Mouse (Mus musculus): ENCODE data around the gene Asf1a.

DNA sequence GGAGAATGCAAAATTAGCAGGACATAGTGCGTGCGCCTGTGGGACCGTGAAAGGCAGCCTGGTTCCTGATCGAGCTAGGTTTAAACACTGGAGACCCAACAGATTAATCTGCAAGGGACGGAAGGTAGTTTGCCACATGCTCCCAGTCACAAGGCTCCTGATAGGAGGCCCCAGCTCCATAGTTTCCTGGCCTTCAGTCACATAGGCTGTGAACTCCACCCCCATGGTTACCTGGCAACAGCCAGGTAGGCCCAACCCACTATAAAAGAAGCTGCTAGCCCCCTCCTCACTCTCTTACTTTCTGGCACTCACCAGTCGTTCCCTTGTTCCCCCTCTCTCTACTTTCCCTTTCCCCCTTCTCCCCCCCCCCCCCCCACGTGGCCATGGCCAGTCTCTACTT lies 16.4 kb upstream of the Asf1a start:
- TF ChIP-seq POLR2A (IDR thresholded peaks at IDR 0.05; ENCODE audit: insufficient read depth, low read depth, low read length): no peak
- no peak for TF ChIP-seq CTCF (IDR thresholded peaks at IDR 0.05; ENCODE audit: insufficient read depth, low read depth, low read length)
